Mouse (Mus musculus) urinary bladder, adult 18-20 months (tissue): ENCODE data around the gene Hnrnpr.

ENCODE experiments used
- DNase-seq, 2 experiments: peaks; one replicate each; pipeline ENCODE4 v3.0.0; 2022; ENCODE audit warnings: low spot score in 2 of 2, mixed read lengths in 2 of 2

Gene Hnrnpr

GRCm38 (mm10) chr4:136310229-136311041 lies at the start of gene Hnrnpr:
Hnrnpr (plus strand) TSS chr4:136310942.
- peak; percentile 98 for DNase-seq

- no peak for DNase-seq
Measured at GRCm38 (mm10) chr4:136261912-136262311, 48.8 kb upstream of the Hnrnpr start.

- DNase-seq = no peak
Measured at GRCm38 (mm10) chr4:136263555-136263954, 47.2 kb upstream of the Hnrnpr start.

DNA sequence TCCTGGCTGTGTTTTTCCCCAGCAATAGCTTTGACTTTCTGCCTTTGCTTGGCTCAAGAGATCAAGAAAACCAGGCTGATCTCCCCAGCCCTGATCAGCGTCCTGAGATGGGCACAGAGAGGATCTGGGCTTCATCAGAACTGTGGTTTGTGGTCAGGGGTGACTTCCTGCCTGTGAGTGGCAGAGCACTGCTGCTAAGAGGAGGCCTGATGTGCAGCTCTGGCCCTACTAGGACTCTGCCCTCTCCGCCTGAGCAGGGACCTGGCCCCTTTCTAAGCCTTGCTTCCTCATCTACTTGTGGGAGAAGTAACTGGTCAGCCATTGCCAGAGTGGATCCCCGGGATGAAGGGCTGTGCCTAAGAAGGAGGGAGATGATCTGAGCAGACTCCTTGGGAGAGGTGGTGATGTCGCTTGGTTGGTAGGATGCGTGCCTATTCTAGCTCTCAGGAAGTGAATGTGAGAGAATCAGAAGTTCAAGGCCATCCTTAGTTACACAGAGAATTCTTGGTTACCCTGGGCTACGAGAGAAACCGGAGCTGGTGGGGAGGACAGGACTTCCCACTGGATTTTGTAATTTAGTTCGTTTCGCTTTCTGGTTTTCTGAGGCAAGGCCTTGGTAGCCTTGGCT lies 43.9 kb upstream of the Hnrnpr start:
- no peak for DNase-seq

- no peak for DNase-seq
Measured at GRCm38 (mm10) chr4:136268912-136269311, 41.8 kb upstream of the Hnrnpr start.

- no peak for DNase-seq
Measured at GRCm38 (mm10) chr4:136270648-136271047, 40.1 kb upstream of the Hnrnpr start.

DNA sequence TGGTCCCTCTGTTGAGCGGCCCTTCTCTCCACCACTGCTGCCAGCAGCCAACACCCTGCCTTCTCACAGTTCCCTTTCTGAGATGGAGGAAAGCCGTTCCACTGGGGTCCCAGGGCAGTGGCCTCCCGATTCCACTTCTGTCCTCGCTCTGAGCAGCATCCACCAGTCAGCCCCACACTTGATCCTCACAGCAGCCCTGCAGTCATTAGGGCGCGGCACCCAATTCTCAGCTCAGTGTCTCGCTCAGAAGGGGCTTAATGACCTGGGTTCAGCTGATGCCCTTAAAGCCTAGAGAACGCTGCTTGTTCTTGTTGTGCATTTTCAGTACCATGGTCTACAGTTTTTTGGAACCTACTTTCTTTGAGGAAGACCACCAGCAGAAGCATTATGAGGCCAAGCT lies 29.6 kb upstream of the Hnrnpr start:
- no peak for DNase-seq

- no peak for DNase-seq
Measured at GRCm38 (mm10) chr4:136281611-136282010, 29.1 kb upstream of the Hnrnpr start.

DNA sequence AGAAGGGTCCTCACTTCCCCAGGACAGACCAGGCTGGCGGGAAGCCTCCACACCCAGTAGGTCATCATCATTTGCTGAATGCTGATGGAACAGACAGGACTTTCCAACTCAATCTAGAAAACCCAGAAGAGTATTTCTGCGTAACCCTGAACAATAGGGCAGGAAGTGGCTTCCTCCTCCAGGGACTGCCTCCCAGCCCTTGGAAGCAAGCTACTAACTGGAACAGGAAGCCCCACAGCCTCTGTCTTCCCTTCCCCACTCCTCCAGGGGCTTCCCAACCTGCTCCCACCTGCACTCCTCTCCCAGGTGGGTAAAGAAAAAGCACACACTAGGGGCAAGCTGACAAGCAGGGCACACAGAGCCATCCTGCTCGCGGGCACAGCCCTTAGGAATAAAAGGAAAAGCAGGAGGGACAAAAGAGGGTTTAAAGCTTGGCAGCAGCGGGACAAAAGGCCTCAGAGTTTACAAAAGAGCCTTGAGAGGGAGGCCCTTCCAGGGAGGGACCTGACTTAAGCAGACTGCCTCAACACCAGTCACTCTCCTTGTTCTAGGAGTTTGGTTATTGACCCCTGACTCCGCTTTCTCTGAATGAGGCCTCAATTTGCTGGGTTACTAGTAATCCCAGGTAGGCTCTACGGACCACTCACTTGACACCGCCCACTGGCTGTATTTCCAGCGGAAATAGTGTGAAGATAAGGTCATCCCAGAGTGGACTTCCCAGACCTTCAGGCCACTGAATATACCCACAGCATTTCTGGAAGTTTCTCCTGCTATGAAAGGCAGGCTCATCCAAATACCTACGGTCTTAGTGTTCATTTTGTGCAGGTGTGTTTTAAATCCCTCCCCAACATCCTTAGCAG lies 27.9 kb upstream of the Hnrnpr start:
- no peak for DNase-seq

DNA sequence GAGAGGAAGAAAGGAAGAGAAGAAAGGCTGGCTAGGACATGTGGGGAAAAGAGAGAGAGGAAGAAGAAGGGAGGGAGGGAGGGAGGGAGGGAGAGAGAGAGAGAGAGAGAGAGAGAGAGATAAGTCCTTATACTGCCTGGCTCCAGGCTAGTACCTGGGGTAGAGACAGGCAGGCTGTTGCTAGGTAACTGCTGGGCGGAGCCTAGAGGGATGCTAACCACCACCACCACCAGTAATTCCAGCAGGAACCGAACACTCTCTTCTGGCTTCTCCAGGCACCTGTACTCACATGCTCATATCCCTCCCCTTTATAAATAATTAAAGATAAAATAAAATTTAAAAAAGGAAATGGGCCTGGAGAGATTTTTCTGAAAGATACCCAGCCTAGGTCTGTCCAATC lies 27.0 kb upstream of the Hnrnpr start:
- no peak for DNase-seq

DNA sequence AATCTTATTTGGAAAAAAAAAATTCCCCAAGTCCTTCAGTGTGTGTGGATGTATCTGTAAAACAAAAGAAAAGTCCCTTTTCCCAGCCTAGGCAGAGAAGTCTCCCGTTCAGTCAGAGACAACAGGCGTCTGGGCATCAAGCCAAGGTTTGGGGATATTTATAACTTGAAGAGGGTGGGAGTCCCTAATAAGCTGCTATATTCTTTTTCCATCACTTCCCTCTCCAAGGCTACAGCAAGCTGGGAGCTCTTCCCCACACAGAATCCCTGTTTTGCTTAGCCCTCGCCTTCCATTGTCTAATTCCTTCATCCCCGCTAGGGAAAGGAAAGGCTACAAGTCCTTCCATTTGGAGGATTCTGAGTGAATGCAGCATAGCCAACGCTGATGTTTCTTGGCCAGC lies 26.3 kb upstream of the Hnrnpr start, which contains the start of gene Zfp46:
Gene Zfp46, plus strand, starts transcription at position 229 of the 400 bp plus-strand sequence.
- peak in 1 of 2 experiments; percentile 41 for DNase-seq

DNA sequence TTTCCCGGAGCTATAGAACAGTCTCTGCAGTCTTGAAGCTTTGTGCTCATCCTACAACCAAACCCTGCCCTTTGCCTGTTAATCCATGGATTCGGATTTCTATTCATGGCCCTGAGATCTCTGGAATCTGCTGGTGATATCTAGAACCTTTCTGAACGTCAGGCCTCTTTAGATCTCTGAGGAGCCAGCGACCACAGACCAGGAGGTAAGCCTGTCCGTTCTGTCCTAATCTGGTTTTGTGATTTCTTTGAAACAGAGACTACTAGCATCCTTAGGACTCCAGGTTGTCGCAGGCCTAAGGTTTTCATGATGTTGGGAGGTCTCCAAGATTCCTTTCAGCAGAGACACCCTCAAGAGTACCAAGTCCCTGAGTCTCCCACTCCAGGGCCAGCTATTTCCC lies 25.9 kb upstream of the Hnrnpr start:
- no peak for DNase-seq

DNA sequence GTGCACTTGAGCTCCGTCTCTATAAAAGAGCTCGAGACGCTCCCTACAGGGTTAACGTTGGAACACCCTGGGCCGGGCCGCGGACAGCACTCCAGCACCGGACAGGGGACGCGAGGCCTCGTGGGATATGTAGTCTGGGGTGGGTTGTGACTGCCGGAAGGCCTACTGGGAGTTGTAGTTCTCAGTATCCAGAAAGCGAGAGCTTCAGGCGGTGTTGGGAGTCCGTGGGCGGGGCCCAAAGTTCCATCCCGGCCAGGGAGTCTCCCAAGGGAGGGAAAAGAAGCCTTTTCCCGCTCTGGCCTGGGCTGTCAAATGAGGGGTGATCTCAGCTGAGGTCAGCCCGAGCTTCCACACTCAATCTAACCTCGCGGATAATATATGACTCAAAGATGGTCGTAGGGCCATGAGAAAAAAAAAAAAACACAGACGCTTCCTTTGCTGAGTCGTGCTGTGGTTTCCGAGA lies 25.4 kb upstream of the Hnrnpr start:
- DNase-seq = peak; percentile 86 to 94

DNA sequence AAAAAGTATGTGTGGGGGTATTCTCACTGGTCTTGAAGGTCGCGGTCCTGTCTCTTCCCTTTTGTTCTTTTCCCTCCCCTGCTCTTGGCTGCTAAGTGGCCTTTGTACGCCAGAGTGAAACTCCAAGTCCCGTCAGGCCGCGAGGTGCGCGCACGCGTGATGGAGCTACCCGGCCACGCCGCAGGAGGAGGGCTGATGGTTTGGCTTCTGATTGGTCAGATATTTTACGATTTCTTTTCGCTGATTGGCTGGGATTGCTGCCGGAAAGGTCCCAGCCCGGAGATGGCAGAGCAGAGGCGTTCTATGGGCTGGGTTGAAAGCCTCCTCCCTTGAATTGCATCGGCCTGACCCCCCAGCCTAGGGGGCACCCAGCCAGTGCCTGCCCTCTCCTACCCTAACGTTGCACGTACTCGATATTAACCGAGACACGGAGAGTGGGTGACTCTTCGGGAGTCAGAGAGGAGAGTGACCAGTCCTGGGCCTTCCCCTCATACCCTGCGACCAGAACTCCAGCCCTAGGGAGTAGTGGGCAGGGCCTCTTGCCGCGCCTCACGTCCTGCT lies 24.9 kb upstream of the Hnrnpr start:
- DNase-seq = peak; percentile 90 to 94

DNA sequence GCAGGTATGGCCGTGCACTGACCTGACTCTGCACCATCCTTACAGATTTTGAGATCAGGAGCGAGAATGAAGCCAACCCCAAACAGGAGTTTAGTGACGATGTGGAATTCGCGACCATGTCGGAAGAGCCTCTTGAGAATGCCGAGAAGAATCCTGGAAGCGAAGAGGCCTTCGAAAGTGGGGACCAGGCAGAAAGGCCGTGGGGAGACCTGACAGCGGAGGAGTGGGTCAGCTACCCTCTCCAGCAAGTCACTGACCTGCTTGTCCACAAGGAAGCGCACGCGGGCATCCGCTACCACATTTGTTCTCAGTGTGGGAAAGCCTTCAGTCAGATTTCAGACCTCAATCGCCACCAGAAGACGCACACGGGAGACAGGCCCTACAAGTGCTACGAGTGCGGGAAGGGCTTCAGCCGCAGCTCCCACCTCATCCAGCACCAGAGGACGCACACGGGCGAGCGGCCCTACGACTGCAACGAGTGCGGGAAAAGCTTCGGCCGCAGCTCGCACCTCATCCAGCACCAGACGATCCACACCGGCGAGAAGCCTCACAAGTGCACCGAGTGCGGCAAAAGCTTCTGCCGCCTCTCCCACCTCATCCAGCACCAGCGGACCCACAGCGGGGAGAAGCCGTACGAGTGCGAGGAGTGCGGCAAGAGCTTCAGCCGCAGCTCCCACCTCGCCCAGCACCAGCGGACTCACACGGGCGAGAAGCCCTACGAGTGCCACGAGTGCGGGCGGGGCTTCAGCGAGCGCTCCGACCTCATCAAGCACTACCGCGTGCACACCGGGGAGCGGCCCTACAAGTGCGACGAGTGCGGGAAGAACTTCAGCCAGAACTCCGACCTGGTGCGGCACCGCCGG lies 20.6 kb upstream of the Hnrnpr start:
- DNase-seq = no peak

DNA sequence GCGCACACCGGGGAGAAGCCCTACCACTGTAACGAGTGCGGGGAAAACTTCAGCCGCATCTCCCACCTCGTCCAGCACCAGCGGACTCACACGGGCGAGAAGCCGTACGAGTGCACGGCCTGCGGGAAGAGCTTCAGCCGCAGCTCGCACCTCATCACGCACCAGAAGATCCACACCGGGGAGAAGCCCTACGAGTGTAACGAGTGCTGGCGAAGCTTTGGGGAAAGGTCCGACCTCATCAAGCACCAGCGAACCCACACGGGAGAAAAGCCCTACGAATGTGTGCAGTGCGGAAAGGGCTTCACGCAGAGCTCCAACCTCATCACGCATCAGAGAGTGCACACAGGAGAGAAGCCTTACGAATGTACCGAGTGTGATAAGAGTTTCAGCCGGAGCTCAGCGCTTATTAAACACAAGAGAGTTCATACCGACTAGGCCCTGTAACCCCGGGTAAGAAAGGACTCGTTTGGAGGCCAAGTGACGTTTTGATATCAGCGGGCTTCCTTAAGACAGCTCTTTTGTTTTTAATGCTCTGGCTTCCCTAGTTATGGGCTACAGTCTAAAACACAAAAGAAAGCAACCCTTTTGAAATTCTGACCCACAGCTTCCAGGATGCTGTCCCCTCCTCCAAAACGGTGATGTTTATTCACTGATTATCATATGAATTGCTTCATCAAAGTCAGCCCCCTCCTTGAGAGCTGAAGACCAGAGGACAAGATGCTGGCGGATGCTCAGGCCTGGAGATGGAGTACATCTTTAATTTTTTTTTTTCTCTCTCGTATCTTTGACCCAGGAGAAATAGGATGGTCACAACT lies 19.8 kb upstream of the Hnrnpr start:
- DNase-seq = no peak

DNA sequence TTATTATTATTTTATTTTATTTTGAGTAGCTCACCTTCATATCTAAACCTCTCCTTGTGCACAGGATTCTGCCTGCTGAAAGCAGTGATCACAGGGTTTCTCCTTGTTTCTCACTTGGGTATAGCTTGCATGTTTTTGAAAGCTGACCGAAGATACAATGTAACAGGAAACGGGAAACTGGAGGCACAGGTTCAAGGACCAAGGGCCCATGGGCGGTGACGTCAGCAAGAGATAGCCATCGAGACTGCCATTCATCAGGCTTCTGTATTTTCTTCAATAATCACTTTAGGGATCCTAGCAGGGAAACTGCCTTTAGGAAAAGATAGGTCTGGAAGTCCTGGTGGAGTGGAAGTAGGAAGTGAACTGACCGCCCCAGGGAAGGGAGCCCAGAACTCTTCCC lies 19.1 kb upstream of the Hnrnpr start:
- DNase-seq = no peak

DNA sequence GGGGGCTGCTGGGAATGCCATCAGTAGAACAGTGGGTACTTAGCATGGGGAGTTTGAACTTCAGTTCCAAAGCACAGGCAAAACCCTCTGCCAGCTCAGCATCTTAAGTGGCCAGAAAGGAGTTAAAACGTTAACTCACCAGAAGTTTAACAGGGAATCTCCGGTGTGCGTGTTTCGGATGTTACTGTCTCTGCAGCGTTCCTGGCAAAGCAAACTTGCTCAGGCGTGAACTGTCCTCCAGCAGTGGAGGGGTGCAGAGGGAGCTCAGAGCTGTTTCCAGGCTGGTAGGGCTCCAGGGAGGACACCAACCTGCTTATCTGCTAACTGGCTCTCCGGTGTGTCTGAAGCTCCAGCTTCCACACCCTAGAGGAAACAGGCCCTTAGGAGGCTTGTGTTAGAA lies 14.8 kb upstream of the Hnrnpr start:
- no peak for DNase-seq

DNA sequence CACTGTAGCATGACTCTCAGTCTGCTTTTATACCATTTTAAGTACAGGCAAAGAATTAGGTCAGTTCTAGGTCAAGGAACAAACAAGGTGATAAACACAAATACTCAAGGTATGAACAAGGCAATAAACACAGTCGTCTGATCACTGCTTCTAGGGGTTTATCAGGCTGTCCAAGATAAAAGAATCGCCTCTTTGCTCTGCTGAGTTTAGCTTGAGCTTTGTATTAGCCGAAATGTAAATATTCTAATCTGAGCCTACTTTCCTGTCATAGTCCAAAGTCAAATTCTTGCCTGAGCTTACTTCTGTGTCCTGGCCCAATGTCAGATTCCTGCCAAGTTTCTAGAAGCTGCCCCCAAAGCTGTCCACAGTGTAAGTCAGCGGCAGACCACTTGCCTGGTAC lies 8.3 kb upstream of the Hnrnpr start:
- DNase-seq = no peak

DNA sequence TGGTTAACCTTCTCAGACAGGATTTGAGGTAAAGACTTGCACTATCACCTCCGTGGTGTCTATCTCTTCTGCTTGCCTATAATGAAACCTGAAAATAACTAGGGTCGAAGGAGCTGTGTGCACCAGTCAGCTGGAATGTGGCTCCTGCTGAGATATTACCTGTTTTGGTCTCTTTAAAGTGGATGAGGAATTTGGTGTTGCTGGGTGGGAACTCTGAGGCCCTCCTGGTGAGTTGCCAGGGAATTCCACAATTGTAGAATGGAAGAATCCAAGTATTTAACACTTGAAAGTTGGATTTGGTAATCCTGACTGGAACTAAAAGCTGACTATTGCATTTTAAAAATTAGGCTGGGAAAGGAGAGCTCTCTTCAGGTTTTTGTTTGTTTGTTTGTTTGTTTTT lies 6.6 kb upstream of the Hnrnpr start:
- DNase-seq = no peak
